Mouse (Mus musculus): ENCODE data around the gene Fam43a. TPM values are rescaled to one million over a fixed set of nuclear protein-coding genes. Genes with fewer than 3 reads are reported as not detected.

Fam43a gene
- polyA plus RNA-seq, 2 experiments = 9.1 to 14.3 TPM

DNA sequence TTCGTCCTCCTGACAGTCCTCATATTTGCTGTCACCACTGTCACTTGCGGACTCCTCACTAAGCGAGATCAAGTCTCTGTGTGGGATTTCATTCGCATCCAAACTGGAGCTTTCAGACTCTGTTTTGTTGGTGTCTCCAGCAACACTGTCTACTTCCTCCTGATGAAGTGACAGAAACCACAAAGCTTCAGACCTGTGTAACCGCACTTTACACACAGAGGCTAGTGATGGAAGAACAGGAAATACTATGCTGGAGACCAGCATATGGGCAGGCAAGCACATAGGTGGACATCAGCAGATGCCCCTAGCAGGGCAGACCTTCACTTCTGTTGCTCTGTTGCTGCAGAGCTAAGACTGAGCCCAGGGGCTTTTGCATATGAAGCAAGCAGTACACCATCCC, 28.1 kb upstream of the Fam43a start:
- Histone ChIP-seq H3K4me3 (replicated peaks; ENCODE audit: low read length) (no peak overlapping the region), H3K9ac (ENCODE audit: low read depth, low read length, severe bottlenecking) (no peak overlapping the region), H3K27ac (replicated peaks; ENCODE audit: low read depth, low read length) (no peak overlapping the region), H3K9me3 (ENCODE audit: control insufficient read depth, low read length) (no peaks in the 10 kb centered on the region), H3K27me3 (ENCODE audit: control insufficient read depth, insufficient read depth, low read length) (no peaks in the 10 kb centered on the region), H3K4me1 (ENCODE audit: control insufficient read depth, insufficient read depth, low read length) (no peaks in the 10 kb centered on the region), H3K36me3 (ENCODE audit: control insufficient read depth, insufficient read depth, low read length) (peaks cover 96% of the 10 kb centered on the region), H3K4me2 (replicated peaks; ENCODE audit: low read depth, low read length, severe bottlenecking) (no peak overlapping the region)
- no peak for TF ChIP-seq POLR2A (IDR thresholded peaks at IDR 0.05; ENCODE audit: borderline replicate concordance, extremely low read depth, insufficient read depth, insufficient read length)
- DNase-seq (ENCODE audit: low spot score) = no peak
- 94% methylated on average over 5 of the region's 5 CpGs for WGBS
- ATAC-seq (ENCODE audit: low FRiP score, low read depth) = no peak

GRCm38 (mm10) chr16:30572239-30572638, 27.3 kb upstream of the Fam43a start:
- Histone ChIP-seq H3K4me2 (replicated peaks; ENCODE audit: low read depth, low read length, severe bottlenecking) (no peak overlapping the region), H3K9ac (ENCODE audit: low read depth, low read length, severe bottlenecking) (no peak overlapping the region), H3K4me3 (replicated peaks; ENCODE audit: low read length) (no peak overlapping the region), H3K27me3 (ENCODE audit: control insufficient read depth, insufficient read depth, low read length) (no peaks in the 10 kb centered on the region), H3K9me3 (ENCODE audit: control insufficient read depth, low read length) (no peaks in the 10 kb centered on the region), H3K36me3 (ENCODE audit: control insufficient read depth, insufficient read depth, low read length) (peaks cover 96% of the 10 kb centered on the region), H3K27ac (replicated peaks; ENCODE audit: low read depth, low read length) (no peak overlapping the region), H3K4me1 (ENCODE audit: control insufficient read depth, insufficient read depth, low read length) (no peaks in the 10 kb centered on the region)
- DNase-seq (ENCODE audit: low spot score) (no peak), ATAC-seq (ENCODE audit: low FRiP score, low read depth) (no peak)
- no peak for TF ChIP-seq POLR2A (IDR thresholded peaks at IDR 0.05; ENCODE audit: borderline replicate concordance, extremely low read depth, insufficient read depth, insufficient read length)
- WGBS = 56% methylated on average over 4 of the region's 4 CpGs

GRCm38 (mm10) chr16:30575815-30576214, 23.7 kb upstream of the Fam43a start:
- H3K4me1 ChIP-seq (ENCODE audit: control insufficient read depth, insufficient read depth, low read length) = no peaks in the 10 kb centered on the region
- TF ChIP-seq POLR2A (IDR thresholded peaks at IDR 0.05; ENCODE audit: borderline replicate concordance, extremely low read depth, insufficient read depth, insufficient read length) = no peak
- H3K36me3 ChIP-seq (ENCODE audit: control insufficient read depth, insufficient read depth, low read length) = peaks cover 94% of the 10 kb centered on the region
- DNase-seq (ENCODE audit: low spot score) = no peak
- no peak overlapping the region for H3K27ac ChIP-seq (replicated peaks; ENCODE audit: low read depth, low read length)
- H3K4me2 ChIP-seq (replicated peaks; ENCODE audit: low read depth, low read length, severe bottlenecking) = no peak overlapping the region
- H3K4me3 ChIP-seq (replicated peaks; ENCODE audit: low read length) = no peak overlapping the region
- ATAC-seq (ENCODE audit: low FRiP score, low read depth) = no peak
- H3K27me3 ChIP-seq (ENCODE audit: control insufficient read depth, insufficient read depth, low read length) = no peaks in the 10 kb centered on the region
- H3K9me3 ChIP-seq (ENCODE audit: control insufficient read depth, low read length) = no peaks in the 10 kb centered on the region
- 87% methylated on average over 7 of the region's 7 CpGs for WGBS
- H3K9ac ChIP-seq (ENCODE audit: low read depth, low read length, severe bottlenecking) = no peak overlapping the region

- peaks cover 93% of the 10 kb centered on the region for H3K36me3 ChIP-seq (ENCODE audit: control insufficient read depth, insufficient read depth, low read length)
- no peak overlapping the region for H3K9ac ChIP-seq (ENCODE audit: low read depth, low read length, severe bottlenecking)
- no peak overlapping the region for H3K27ac ChIP-seq (replicated peaks; ENCODE audit: low read depth, low read length)
- H3K4me3 ChIP-seq (replicated peaks; ENCODE audit: low read length) = no peak overlapping the region
- no peak overlapping the region for H3K4me2 ChIP-seq (replicated peaks; ENCODE audit: low read depth, low read length, severe bottlenecking)
- no peak for DNase-seq (ENCODE audit: low spot score)
- no peaks in the 10 kb centered on the region for H3K27me3 ChIP-seq (ENCODE audit: control insufficient read depth, insufficient read depth, low read length)
- no peak for TF ChIP-seq POLR2A (IDR thresholded peaks at IDR 0.05; ENCODE audit: borderline replicate concordance, extremely low read depth, insufficient read depth, insufficient read length)
- no peaks in the 10 kb centered on the region for H3K4me1 ChIP-seq (ENCODE audit: control insufficient read depth, insufficient read depth, low read length)
- no peak for ATAC-seq (ENCODE audit: low FRiP score, low read depth)
- no peaks in the 10 kb centered on the region for H3K9me3 ChIP-seq (ENCODE audit: control insufficient read depth, low read length)
- 85% methylated on average over 1 of the region's 1 CpGs for WGBS
Observed at GRCm38 (mm10) chr16:30576392-30576791, 23.1 kb upstream of the Fam43a start.

- Histone ChIP-seq H3K36me3 (ENCODE audit: control insufficient read depth, insufficient read depth, low read length) (peaks cover 95% of the 10 kb centered on the region), H3K9ac (ENCODE audit: low read depth, low read length, severe bottlenecking) (no peak overlapping the region), H3K4me1 (ENCODE audit: control insufficient read depth, insufficient read depth, low read length) (no peaks in the 10 kb centered on the region), H3K4me2 (replicated peaks; ENCODE audit: low read depth, low read length, severe bottlenecking) (no peak overlapping the region), H3K27me3 (ENCODE audit: control insufficient read depth, insufficient read depth, low read length) (no peaks in the 10 kb centered on the region), H3K4me3 (replicated peaks; ENCODE audit: low read length) (no peak overlapping the region), H3K9me3 (ENCODE audit: control insufficient read depth, low read length) (no peaks in the 10 kb centered on the region), H3K27ac (replicated peaks; ENCODE audit: low read depth, low read length) (no peak overlapping the region)
- no peak for DNase-seq (ENCODE audit: low spot score)
- TF ChIP-seq POLR2A (IDR thresholded peaks at IDR 0.05; ENCODE audit: borderline replicate concordance, extremely low read depth, insufficient read depth, insufficient read length) = no peak
- WGBS = 90% methylated on average over 5 of the region's 5 CpGs
- ATAC-seq (ENCODE audit: low FRiP score, low read depth) = no peak
Observed at GRCm38 (mm10) chr16:30580765-30581164, 18.8 kb upstream of the Fam43a start.
